8 mouse cellular contexts compared by ENCODE assay signal in genomic region chr4:153957444-153958250, GRCm38 (mm10). TPM values are rescaled to one million over a fixed set of nuclear protein-coding genes. Genes with fewer than 3 reads are reported as not detected.
DNase-seq lines count a peak whose midpoint lies in the region; ATAC-seq and TF ChIP-seq lines count a peak whose summit lies in the region.

No protein-coding gene starts in this region.

- H3K4me3 ChIP-seq in kidney, embryonic 15.5 days (replicated peaks) = peak overlapping the region; percentile 83
- H3K4me3 ChIP-seq in forebrain, embryonic 15.5 days = peak overlapping the region; percentile 71
- peak overlapping the region; percentile 71 for H3K4me3 ChIP-seq in limb, embryonic 15.5 days
- peak overlapping the region; percentile 81 for H3K4me3 ChIP-seq in neural tube, embryonic 11.5 days (ENCODE audit: low read depth, low read length)

- H3K9me3 ChIP-seq in kidney, embryonic 15.5 days (replicated peaks) = no peaks in the 10 kb centered on the region
- no peaks in the 10 kb centered on the region for H3K9me3 ChIP-seq in forebrain, embryonic 15.5 days
- H3K9me3 ChIP-seq in limb, embryonic 15.5 days = no peaks in the 10 kb centered on the region
- no peaks in the 10 kb centered on the region for H3K9me3 ChIP-seq in neural tube, embryonic 11.5 days (ENCODE audit: control insufficient read depth, low read length)

- in situ Hi-C loops in Patski (cut with MboI; ENCODE audit: low pct_unique_long_range_greater_than_20kb) = no loop called here

- H3K36me3 ChIP-seq in kidney, embryonic 15.5 days = peaks cover 33% of the 10 kb centered on the region
- peaks cover 30% of the 10 kb centered on the region for H3K36me3 ChIP-seq in forebrain, embryonic 15.5 days
- peaks cover 33% of the 10 kb centered on the region for H3K36me3 ChIP-seq in limb, embryonic 15.5 days
- peaks cover 12% of the 10 kb centered on the region for H3K36me3 ChIP-seq in neural tube, embryonic 11.5 days (ENCODE audit: control insufficient read depth, insufficient read depth, low read length)

- H3K9ac ChIP-seq in kidney, embryonic 15.5 days = peak overlapping the region; percentile 91
- peak overlapping the region; percentile 74 for H3K9ac ChIP-seq in forebrain, embryonic 15.5 days (replicated peaks)
- H3K9ac ChIP-seq in limb, embryonic 15.5 days = peak overlapping the region; percentile 78
- H3K9ac ChIP-seq in neural tube, embryonic 11.5 days (ENCODE audit: low read length) = peak overlapping the region; percentile 92

- peak overlapping the region; percentile 65 for H3K4me2 ChIP-seq in kidney, embryonic 15.5 days
- peak overlapping the region; percentile 82 for H3K4me2 ChIP-seq in forebrain, embryonic 15.5 days (replicated peaks)
- H3K4me2 ChIP-seq in limb, embryonic 15.5 days = peak overlapping the region; percentile 72
- H3K4me2 ChIP-seq in neural tube, embryonic 11.5 days (ENCODE audit: low read depth) = peak overlapping the region; percentile 82

- peak; percentile 78 for ATAC-seq in kidney, embryonic 15.5 days (replicated peaks; ENCODE audit: low FRiP score)
- ATAC-seq in Patski = peak; percentile 67
- ATAC-seq in forebrain, embryonic 15.5 days (replicated peaks) = peak; percentile 52
- ATAC-seq in limb, embryonic 15.5 days (ENCODE audit: insufficient number of reproducible peaks, low FRiP score, low TSS enrichment, low read depth) = no peak; the same call in 1 of the 2 replicates
- peak; percentile 62 for ATAC-seq in neural tube, embryonic 11.5 days (ENCODE audit: insufficient read depth, low FRiP score, low TSS enrichment)

- POLR2A ChIA-PET in Patski (lab: Charles Lee) = no interaction called here

- no peak for DNase-seq in kidney, postnatal 4 days
- no peak for DNase-seq in Patski (ENCODE audit: low read depth, low spot score)
- DNase-seq in neural tube, embryonic 11.5 days (ENCODE audit: low spot score) = no peak
- no peak for DNase-seq in gastrocnemius, postnatal 10 days
- DNase-seq in adrenal gland, adult (ENCODE audit: inconsistent age in 2 of 2, low spot score in 1 of 2) = no peak

- H3K4me1 ChIP-seq in kidney, embryonic 15.5 days = peaks cover 17% of the 10 kb centered on the region
- peaks cover 15% of the 10 kb centered on the region for H3K4me1 ChIP-seq in forebrain, embryonic 15.5 days
- peaks cover 13% of the 10 kb centered on the region for H3K4me1 ChIP-seq in limb, embryonic 15.5 days
- peaks cover 7% of the 10 kb centered on the region; the same call in 1 of the 2 replicates for H3K4me1 ChIP-seq in neural tube, embryonic 11.5 days (ENCODE audit: control insufficient read depth, insufficient read depth, low read length)

- CTCF ChIA-PET in Patski (lab: Charles Lee) = interaction anchor here (0.6 kb wide), 1 partner anchor 103 kb away, joined by 4 read pairs; no protein-coding TSS in a partner anchor

- peaks cover 6% of the 10 kb centered on the region; the same call in 1 of the 2 replicates for H3K27me3 ChIP-seq in kidney, embryonic 15.5 days
- H3K27me3 ChIP-seq in Patski = no peaks in the 10 kb centered on the region
- no peaks in the 10 kb centered on the region for H3K27me3 ChIP-seq in forebrain, embryonic 15.5 days
- H3K27me3 ChIP-seq in limb, embryonic 15.5 days = peaks cover 4% of the 10 kb centered on the region; the same call in 1 of the 2 replicates
- no peaks in the 10 kb centered on the region for H3K27me3 ChIP-seq in neural tube, embryonic 11.5 days (ENCODE audit: control insufficient read depth, insufficient read depth, low read length)

- peak overlapping the region; percentile 94 for H3K27ac ChIP-seq in kidney, embryonic 15.5 days
- H3K27ac ChIP-seq in forebrain, embryonic 15.5 days (replicated peaks) = peak overlapping the region; percentile 89
- H3K27ac ChIP-seq in limb, embryonic 15.5 days = peak overlapping the region; percentile 93
- peak overlapping the region; percentile 85 for H3K27ac ChIP-seq in neural tube, embryonic 11.5 days (ENCODE audit: low read depth, low read length)

- no peak for TF ChIP-seq CTCF in Patski (IDR thresholded peaks at IDR 0.05)

- WGBS in kidney, embryonic 15.5 days = under 1% methylated on average over 33 of the region's 37 CpGs
- WGBS in forebrain, embryonic 15.5 days = under 1% methylated on average over 37 of the region's 37 CpGs
- WGBS in limb, embryonic 15.5 days = under 1% methylated on average over 27 of the region's 37 CpGs
- WGBS in neural tube, embryonic 11.5 days = under 1% methylated on average over 37 of the region's 37 CpGs

RNA-seq across cellular contexts. Expression of gene A430005L14Rik, which starts 0.6 kb away (rescaled TPM):
- 88.3 and 98.0 TPM in 2 replicates for polyA plus RNA-seq in kidney, embryonic 15.5 days (2015; fragmentation: Nextera tagmentation; extraction: Ambion mirVana)
- 20.7 TPM for polyA plus RNA-seq in Patski (2021)
- 64.8 and 69.1 TPM in 2 replicates for polyA plus RNA-seq in forebrain, embryonic 15.5 days (2015; fragmentation: Nextera tagmentation; extraction: Ambion mirVana)
- 66.7 and 69.3 TPM in 2 replicates for polyA plus RNA-seq in limb, embryonic 15.5 days (2015; fragmentation: Nextera tagmentation; extraction: Ambion mirVana)
- polyA plus RNA-seq in neural tube, embryonic 11.5 days (2014; fragmentation: Nextera tagmentation; extraction: Ambion mirVana) = 100 and 104 TPM in 2 replicates
- 10 to 100 TPM in 1 of 2 experiments, 1 to 10 TPM in 1; 9.5 to 14.6 TPM for total RNA-seq in gastrocnemius, postnatal 10 days (2021)

RNA-seq across cellular contexts. Expression of gene Dffb, which starts 17.3 kb away (rescaled TPM):
- 12.6 and 13.8 TPM in 2 replicates for polyA plus RNA-seq in kidney, embryonic 15.5 days (2015; fragmentation: Nextera tagmentation; extraction: Ambion mirVana)
- 4.1 TPM for polyA plus RNA-seq in Patski (2021)
- 11.8 and 12.8 TPM in 2 replicates for polyA plus RNA-seq in forebrain, embryonic 15.5 days (2015; fragmentation: Nextera tagmentation; extraction: Ambion mirVana)
- 11.4 and 12.6 TPM in 2 replicates for polyA plus RNA-seq in limb, embryonic 15.5 days (2015; fragmentation: Nextera tagmentation; extraction: Ambion mirVana)
- 10.2 and 11.7 TPM in 2 replicates for polyA plus RNA-seq in neural tube, embryonic 11.5 days (2014; fragmentation: Nextera tagmentation; extraction: Ambion mirVana)
- 1 to 10 TPM; 3.1 to 5.4 TPM for total RNA-seq in gastrocnemius, postnatal 10 days (2021)

RNA-seq across cellular contexts. Expression of gene Cep104, which starts 17.3 kb away (rescaled TPM):
- polyA plus RNA-seq in kidney, embryonic 15.5 days (2015; fragmentation: Nextera tagmentation; extraction: Ambion mirVana) = 15.8 and 16.7 TPM in 2 replicates
- polyA plus RNA-seq in Patski (2021) = 19.2 TPM
- 20.0 and 21.7 TPM in 2 replicates for polyA plus RNA-seq in forebrain, embryonic 15.5 days (2015; fragmentation: Nextera tagmentation; extraction: Ambion mirVana)
- 13.7 and 16.1 TPM in 2 replicates for polyA plus RNA-seq in limb, embryonic 15.5 days (2015; fragmentation: Nextera tagmentation; extraction: Ambion mirVana)
- 22.3 and 22.9 TPM in 2 replicates for polyA plus RNA-seq in neural tube, embryonic 11.5 days (2014; fragmentation: Nextera tagmentation; extraction: Ambion mirVana)
- 10 to 100 TPM; 12.8 to 13.0 TPM for total RNA-seq in gastrocnemius, postnatal 10 days (2021)

RNA-seq across cellular contexts. Expression of gene Lrrc47, which starts 53.9 kb away (rescaled TPM):
- 21.9 and 23.0 TPM in 2 replicates for polyA plus RNA-seq in kidney, embryonic 15.5 days (2015; fragmentation: Nextera tagmentation; extraction: Ambion mirVana)
- polyA plus RNA-seq in Patski (2021) = 44.3 TPM
- 25.8 TPM in 2 replicates for polyA plus RNA-seq in forebrain, embryonic 15.5 days (2015; fragmentation: Nextera tagmentation; extraction: Ambion mirVana)
- polyA plus RNA-seq in limb, embryonic 15.5 days (2015; fragmentation: Nextera tagmentation; extraction: Ambion mirVana) = 14.7 and 17.1 TPM in 2 replicates
- 15.2 and 18.6 TPM in 2 replicates for polyA plus RNA-seq in neural tube, embryonic 11.5 days (2014; fragmentation: Nextera tagmentation; extraction: Ambion mirVana)
- 10 to 100 TPM; 28.7 to 34.6 TPM for total RNA-seq in gastrocnemius, postnatal 10 days (2021)
